Mouse (Mus musculus) midbrain, postnatal 0 days (tissue): Measurements from ENCODE around the gene Gas2l1. TPM values are rescaled to one million over a fixed set of nuclear protein-coding genes. Genes with fewer than 3 reads are reported as not detected.
A peak's percentile ranks its signal among the peaks of the same experiment; 100 is the strongest.

Experiments
- ATAC-seq: fragments of 200-750 bp; cut with Nextera tagmentation; 2 replicates; pipeline ENCODE4 v1.8.0; 2017; ENCODE audit warnings: moderate number of reproducible peaks, mild to moderate bottlenecking, moderate TSS enrichment, moderate library complexity; ENCODE audit not compliant: low FRiP score
- DNase-seq: peaks from one replicate; pipeline ENCODE4 v3.0.0-alpha.2; 2015; ENCODE audit warnings: low spot score
- H3K27ac ChIP-seq: fragments of 300-500 bp; sonication (generic); 2 replicates; pipeline ENCODE4 v1.5.1; 2014; ENCODE audit warnings: low read depth, mild to moderate bottlenecking, low read length, mixed read lengths
- H3K27me3 ChIP-seq: fragments of 300-500 bp; sonication (generic); 2 replicates; pipeline ENCODE4 v1.6.1; 2014; ENCODE audit warnings: low read length, control low read depth, mixed read lengths; ENCODE audit not compliant: insufficient read depth
- H3K36me3 ChIP-seq: fragments of 300-500 bp; sonication (generic); 2 replicates; pipeline ENCODE4 v1.6.1; 2014; ENCODE audit warnings: low read length, control low read depth, mixed read lengths; ENCODE audit not compliant: insufficient read depth
- H3K4me1 ChIP-seq: fragments of 300-500 bp; sonication (generic); 2 replicates; pipeline ENCODE4 v1.6.1; 2014; ENCODE audit warnings: mild to moderate bottlenecking, control low read depth, antibody characterized with exemption, low read length, mixed read lengths; ENCODE audit not compliant: insufficient read depth
- H3K4me2 ChIP-seq: fragments of 300-500 bp; sonication (generic); 2 replicates; pipeline ENCODE4 v1.6.1; 2014; ENCODE audit warnings: low read depth, mild to moderate bottlenecking, low read length, mixed read lengths; ENCODE audit not compliant: poor library complexity, severe bottlenecking
- H3K4me3 ChIP-seq: fragments of 300-500 bp; sonication (generic); 2 replicates; pipeline ENCODE4 v1.5.1; 2014; ENCODE audit warnings: low read depth, mild to moderate bottlenecking, low read length, moderate library complexity
- H3K9ac ChIP-seq: fragments of 300-500 bp; sonication (generic); replicated peaks from 2 replicates; pipeline ENCODE4 v1.6.1; 2014; ENCODE audit warnings: mild to moderate bottlenecking, low read length, moderate library complexity, mixed read lengths; ENCODE audit not compliant: poor library complexity, severe bottlenecking
- H3K9me3 ChIP-seq: fragments of 300-500 bp; sonication (generic); 2 replicates; pipeline ENCODE4 v1.6.1; 2016; ENCODE audit warnings: low read length, control low read depth
- CTCF ChIP-seq: IDR thresholded peaks from 2 replicates; pipeline ENCODE4 v1.5.1; 2016; ENCODE audit warnings: antibody characterized with exemption, mild to moderate bottlenecking
- WGBS: fragments of 180-500 bp; shearing (Covaris S2); extraction: QIAGEN DNeasy Blood & Tissue Kit; methylation state at CpG from one replicate; pipeline ENCODE4 v1.1.7; 2014; 5-methylcytosine and 5-hydroxymethylcytosine counted together
- polyA plus RNA-seq: library from polyadenylated mRNA; unstranded; fragments of >200 nt; fragmentation: Nextera tagmentation; extraction: Ambion mirVana; gene quantifications from 2 replicates; pipeline ENCODE4 v1.2.1, GENCODE M21; 2015
- total RNA-seq: library from RNA; depleted of rRNA; stranded (reverse); fragments of >200 nt; gene quantifications from 2 replicates; pipeline ENCODE4 v1.2.3, GENCODE M21; 2014

Gas2l1 gene
- total and polyA plus RNA-seq, 2 experiments from 2014 or later, result 17.6 to 43.8 TPM

DNA sequence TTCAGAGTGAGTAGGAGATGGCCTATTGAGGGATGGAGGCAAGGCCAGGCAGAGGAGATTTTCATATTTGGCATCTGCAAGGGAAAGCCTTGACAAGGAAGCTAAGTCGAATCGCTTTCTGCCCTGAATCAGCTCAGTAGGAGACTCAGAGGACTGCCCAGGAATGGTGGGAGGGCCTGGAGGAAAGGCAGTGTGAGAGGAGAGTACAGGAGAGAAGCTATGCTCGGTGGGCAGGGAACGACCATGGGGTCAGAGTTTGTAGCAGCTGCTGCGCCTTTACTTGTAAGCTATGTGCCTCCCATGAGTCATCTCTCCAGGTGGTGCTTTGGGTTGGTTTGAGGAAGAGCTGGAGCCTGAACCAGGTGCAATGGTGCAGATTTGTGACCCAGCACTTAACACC is 35.7 kb upstream of the Gas2l1 start:
- Histone ChIP-seq H3K4me1 (peaks cover 13% of the 10 kb centered on the region; the same call in 1 of the 2 replicates), H3K36me3 (peaks cover 24% of the 10 kb centered on the region), H3K9ac (peak overlapping the region; percentile 98; the same call in 1 of the 2 replicates), H3K9me3 (no peaks in the 10 kb centered on the region), H3K4me2 (peak overlapping the region; percentile 67), H3K4me3 (peak overlapping the region; percentile 99; the same call in 1 of the 2 replicates), H3K27me3 (no peaks in the 10 kb centered on the region), H3K27ac (peak overlapping the region; percentile 97)
- DNase-seq (no peak), ATAC-seq (no peak)
- no peak for TF ChIP-seq CTCF
- 31% methylated on average over 5 of the region's 5 CpGs for WGBS

- no peaks in the 10 kb centered on the region for H3K9me3 ChIP-seq
- H3K4me1 ChIP-seq, result peaks cover 13% of the 10 kb centered on the region; the same call in 1 of the 2 replicates
- H3K27me3 ChIP-seq, result no peaks in the 10 kb centered on the region
- DNase-seq (peak; percentile 32), ATAC-seq (no peak)
- peak overlapping the region; percentile 97 for H3K27ac ChIP-seq
- peak overlapping the region; percentile 99 for H3K4me3 ChIP-seq
- peak; percentile 39 for TF ChIP-seq CTCF
- H3K9ac ChIP-seq, result peak overlapping the region; percentile 98
- peaks cover 18% of the 10 kb centered on the region for H3K36me3 ChIP-seq
- WGBS, result under 1% methylated on average over 7 of the region's 7 CpGs
- H3K4me2 ChIP-seq, result peak overlapping the region; percentile 67
These were observed 35.2 kb upstream of the Gas2l1 start for GRCm38 (mm10) chr11:5100283-5100682.

GRCm38 (mm10) chr11:5099576-5100183 is 34.6 kb upstream of the Gas2l1 start:
- under 1% methylated on average over 23 of the region's 31 CpGs for WGBS
- peak overlapping the region; percentile 67 for H3K4me2 ChIP-seq
- DNase-seq (peak; percentile 84), ATAC-seq (peak; percentile 60)
- H3K9me3 ChIP-seq, result no peaks in the 10 kb centered on the region
- H3K4me1 ChIP-seq, result peaks cover 13% of the 10 kb centered on the region; the same call in 1 of the 2 replicates
- no peak for TF ChIP-seq CTCF
- peak overlapping the region; percentile 98 for H3K9ac ChIP-seq
- no peaks in the 10 kb centered on the region for H3K27me3 ChIP-seq
- H3K27ac ChIP-seq, result peak overlapping the region; percentile 97
- H3K4me3 ChIP-seq, result peak overlapping the region; percentile 99
- peaks cover 13% of the 10 kb centered on the region for H3K36me3 ChIP-seq

- no peaks in the 10 kb centered on the region for H3K9me3 ChIP-seq
- H3K36me3 ChIP-seq, result peaks cover 6% of the 10 kb centered on the region; the same call in 1 of the 2 replicates
- peaks cover 13% of the 10 kb centered on the region; the same call in 1 of the 2 replicates for H3K4me1 ChIP-seq
- under 1% methylated on average over 89 of the region's 92 CpGs for WGBS
- no peak for TF ChIP-seq CTCF
- H3K27ac ChIP-seq, result peak within 1 kb of the TSS; percentile 97
- peak within 1 kb of the TSS; percentile 99 for H3K4me3 ChIP-seq
- peak within 1 kb of the TSS; percentile 86 for H3K4me2 ChIP-seq
- peak; percentile 97 for DNase-seq
- peak; percentile 91 for ATAC-seq
- no peaks in the 10 kb centered on the region for H3K27me3 ChIP-seq
- peak within 1 kb of the TSS; percentile 98 for H3K9ac ChIP-seq
These were observed 33.8 kb upstream of the Gas2l1 start, which contains the start of the genes Rhbdd3 and Ewsr1 for GRCm38 (mm10) chr11:5098736-5099542. Rhbdd3 (plus strand) TSS chr11:5098926. Ewsr1 (minus strand) TSS chr11:5099266.

DNA sequence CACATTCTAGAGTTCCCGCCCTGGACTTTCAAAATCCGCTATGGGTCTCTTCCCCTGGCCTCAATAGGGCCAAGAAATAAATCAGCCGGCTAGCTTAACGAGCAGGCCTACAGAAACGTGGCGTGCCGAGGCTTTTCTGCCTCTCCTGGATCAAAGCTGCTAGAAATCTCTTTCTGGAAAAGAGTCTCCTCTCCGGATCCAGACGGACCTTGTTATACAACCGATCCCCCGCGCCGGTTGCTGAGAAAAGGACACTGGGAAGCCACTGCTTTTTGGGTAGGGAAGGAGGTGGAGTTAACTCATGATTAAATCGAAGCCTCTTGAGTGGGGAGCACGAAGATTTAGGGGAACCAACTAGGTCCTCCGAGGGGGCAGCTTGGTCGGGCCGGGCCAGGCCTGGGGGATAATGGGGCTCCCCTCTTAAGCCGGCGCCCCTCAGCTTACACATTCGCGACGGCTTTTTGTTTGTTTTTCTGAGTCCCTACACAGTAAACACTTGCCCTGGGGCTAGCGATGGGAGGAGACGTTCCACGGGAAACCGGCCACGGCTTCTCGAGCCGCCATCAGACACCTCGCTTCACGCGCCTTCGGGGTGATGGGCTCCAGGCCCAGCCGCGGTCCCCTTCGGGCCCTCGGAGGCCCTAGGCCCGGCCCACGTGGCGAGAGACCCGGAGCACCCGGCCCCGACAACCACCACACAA is 33.1 kb upstream of the Gas2l1 start:
- peak overlapping the region; percentile 98 for H3K9ac ChIP-seq
- under 1% methylated on average over 44 of the region's 44 CpGs for WGBS
- no peaks in the 10 kb centered on the region for H3K36me3 ChIP-seq
- peaks cover 13% of the 10 kb centered on the region; the same call in 1 of the 2 replicates for H3K4me1 ChIP-seq
- H3K27ac ChIP-seq, result peak overlapping the region; percentile 97
- H3K4me3 ChIP-seq, result peak overlapping the region; percentile 99
- ATAC-seq (no peak), DNase-seq (peak; percentile 25)
- no peaks in the 10 kb centered on the region for H3K27me3 ChIP-seq
- no peaks in the 10 kb centered on the region for H3K9me3 ChIP-seq
- H3K4me2 ChIP-seq, result peak overlapping the region; percentile 86
- TF ChIP-seq CTCF, result no peak
